Mouse (Mus musculus): ENCODE results near the gene E2f6.

DNA sequence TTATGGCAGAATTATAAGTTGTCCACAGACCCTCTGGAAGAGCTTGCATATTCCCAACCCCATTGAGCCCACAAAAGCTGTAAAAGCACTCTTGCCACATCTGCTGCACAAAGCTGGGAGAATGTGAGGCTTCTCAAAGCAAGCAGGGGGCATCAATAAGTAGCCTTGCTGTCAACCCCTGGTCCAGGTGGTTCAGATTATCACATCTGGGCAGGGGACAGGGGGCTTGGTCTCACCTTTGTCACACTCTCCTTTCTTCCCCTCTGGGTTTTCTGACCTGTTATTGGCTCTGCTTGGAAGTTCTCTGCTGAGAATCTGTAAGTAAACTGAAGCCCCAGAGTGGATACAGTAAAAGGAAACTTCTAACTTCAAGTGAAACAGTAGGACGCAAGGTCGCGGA, 11.9 kb upstream of the E2f6 start:
- no peak for TF ChIP-seq GATA1 (IDR thresholded peaks at IDR 0.05; ENCODE audit: borderline replicate concordance, low read length)
- TF ChIP-seq FLI1 (IDR thresholded peaks at IDR 0.05; ENCODE audit: low read length), result no peak

Data from megakaryocyte, embryonic 14.5 days (primary cell).